In genomic region chr8:84912391-84912790, GRCm38 (mm10) we compare ENCODE assay signal across 8 mouse cellular contexts. TPM values are rescaled to one million over a fixed set of nuclear protein-coding genes. Genes with fewer than 3 reads are reported as not detected.
DNase-seq lines count a peak whose midpoint lies in the region; ATAC-seq and TF ChIP-seq lines count a peak whose summit lies in the region.

No protein-coding gene starts in this region.

- H3K4me2 ChIP-seq in heart, embryonic 15.5 days, result peak overlapping the region; percentile 89
- peak overlapping the region; percentile 78 for H3K4me2 ChIP-seq in heart, embryonic 16.5 days (ENCODE audit: low read depth, low read length)
- H3K4me2 ChIP-seq in liver, embryonic 13.5 days, result peak overlapping the region; percentile 88

- TF ChIP-seq CTCF in bone marrow macrophage, adult 2 months (IDR thresholded peaks at IDR 0.05; ENCODE audit: low read depth, low read length), result no peak

- WGBS in heart, embryonic 15.5 days, result 23% methylated on average over 27 of the region's 27 CpGs
- 21% methylated on average over 27 of the region's 27 CpGs for WGBS in heart, embryonic 16.5 days
- 30% methylated on average over 27 of the region's 27 CpGs for WGBS in liver, embryonic 13.5 days (ENCODE audit: insufficient replicate concordance)

- no peak for DNase-seq in heart, adult 8-10 months (ENCODE audit: low spot score)
- no peak for DNase-seq in liver, embryonic 13.5 days
- DNase-seq in thymus, postnatal 0 days (ENCODE audit: low spot score), result no peak
- DNase-seq in gastrocnemius, postnatal 36 days, result no peak
- DNase-seq in testis, postnatal 10 days (ENCODE audit: low spot score), result no peak

- H3K27ac ChIP-seq in heart, embryonic 15.5 days, result no peak overlapping the region
- no peak overlapping the region for H3K27ac ChIP-seq in bone marrow macrophage, adult 2 months (ENCODE audit: insufficient read depth, low read depth, low read length)
- H3K27ac ChIP-seq in heart, embryonic 16.5 days (ENCODE audit: low read length), result no peak overlapping the region
- H3K27ac ChIP-seq in liver, embryonic 13.5 days, result peak overlapping the region; percentile 50; the same call in 1 of the 2 replicates

- H3K4me1 ChIP-seq in heart, embryonic 15.5 days (replicated peaks), result peaks cover 21% of the 10 kb centered on the region
- peaks cover 15% of the 10 kb centered on the region for H3K4me1 ChIP-seq in bone marrow macrophage, adult 2 months (ENCODE audit: control insufficient read depth, insufficient read depth, low read length)
- peaks cover 9% of the 10 kb centered on the region; the same call in 1 of the 2 replicates for H3K4me1 ChIP-seq in heart, embryonic 16.5 days (ENCODE audit: control insufficient read depth, insufficient read depth, low read length)
- peaks cover 55% of the 10 kb centered on the region for H3K4me1 ChIP-seq in liver, embryonic 13.5 days (replicated peaks)

- H3K4me3 ChIP-seq in heart, embryonic 15.5 days, result peak overlapping the region; percentile 49
- peak overlapping the region; percentile 49; the same call in 1 of the 2 replicates for H3K4me3 ChIP-seq in bone marrow macrophage, adult 2 months (ENCODE audit: insufficient read depth, low read length)
- H3K4me3 ChIP-seq in heart, embryonic 16.5 days (ENCODE audit: low read length), result peak overlapping the region; percentile 57
- H3K4me3 ChIP-seq in liver, embryonic 13.5 days (replicated peaks), result peak overlapping the region; percentile 54

- no peaks in the 10 kb centered on the region for H3K9me3 ChIP-seq in heart, embryonic 15.5 days (replicated peaks)
- peaks cover 4% of the 10 kb centered on the region; the same call in 1 of the 2 replicates for H3K9me3 ChIP-seq in heart, embryonic 16.5 days (replicated peaks; ENCODE audit: control insufficient read depth, low read length)
- H3K9me3 ChIP-seq in liver, embryonic 13.5 days (replicated peaks), result no peaks in the 10 kb centered on the region

- H3K27me3 ChIP-seq in heart, embryonic 15.5 days, result peaks cover 80% of the 10 kb centered on the region
- H3K27me3 ChIP-seq in heart, embryonic 16.5 days (ENCODE audit: control insufficient read depth, insufficient read depth, low read length), result peaks cover 49% of the 10 kb centered on the region
- H3K27me3 ChIP-seq in liver, embryonic 13.5 days, result peaks cover 49% of the 10 kb centered on the region

- no peaks in the 10 kb centered on the region for H3K36me3 ChIP-seq in heart, embryonic 15.5 days
- H3K36me3 ChIP-seq in heart, embryonic 16.5 days (ENCODE audit: control insufficient read depth, insufficient read depth), result no peaks in the 10 kb centered on the region
- H3K36me3 ChIP-seq in liver, embryonic 13.5 days, result peaks cover 12% of the 10 kb centered on the region

- no peak for ATAC-seq in heart, embryonic 15.5 days (replicated peaks; ENCODE audit: insufficient number of reproducible peaks, insufficient read depth, low FRiP score, low read depth)
- no peak for ATAC-seq in heart, embryonic 16.5 days (replicated peaks; ENCODE audit: extremely low read depth, insufficient read depth, low FRiP score)
- no peak for ATAC-seq in liver, embryonic 13.5 days (ENCODE audit: low read depth)

- TF ChIP-seq POLR2A in bone marrow macrophage, adult 2 months (IDR thresholded peaks at IDR 0.05; ENCODE audit: borderline replicate concordance, low read depth, low read length), result no peak

- intact Hi-C loops in gastrocnemius, postnatal 36 days (cut with DNase I), result no loop called here

- H3K9ac ChIP-seq in heart, embryonic 15.5 days, result no peak overlapping the region
- H3K9ac ChIP-seq in heart, embryonic 16.5 days (ENCODE audit: low read length), result peak overlapping the region; percentile 62
- H3K9ac ChIP-seq in liver, embryonic 13.5 days, result peak overlapping the region; percentile 68

RNA-seq across cellular contexts. Expression of gene Dnase2a, which starts 4.0 kb away (rescaled TPM):
- 4.3 and 7.3 TPM in 2 replicates for polyA plus RNA-seq in heart, embryonic 15.5 days (2015; fragmentation: Nextera tagmentation; extraction: Ambion mirVana)
- total RNA-seq in heart, adult 8-10 months (2022), result 10 to 100 TPM in 3 of 4 experiments, 1 to 10 TPM in 1; 7.9 to 15.7 (median 12.3) TPM
- 109 and 119 TPM in 2 replicates for polyA plus RNA-seq in bone marrow macrophage, adult 2 months (2012; ENCODE audit: insufficient read depth, insufficient read length, missing spikeins)
- polyA plus RNA-seq in heart, embryonic 16.5 days (2015; fragmentation: Nextera tagmentation; extraction: Ambion mirVana), result 5.2 and 6.3 TPM in 2 replicates
- 9.3 and 10.4 TPM in 2 replicates for polyA plus RNA-seq in liver, embryonic 13.5 days (2015; fragmentation: Nextera tagmentation; extraction: Ambion mirVana)
- 12.8 and 12.9 TPM in 2 replicates for polyA plus RNA-seq in thymus, postnatal 0 days (2015; fragmentation: Nextera tagmentation; extraction: Ambion mirVana)
- 1 to 10 TPM; 3.7 to 5.1 TPM for total RNA-seq in gastrocnemius, postnatal 36 days (2021)

RNA-seq across cellular contexts. Expression of gene Klf1, which starts 10.7 kb away (rescaled TPM):
- polyA plus RNA-seq in heart, embryonic 15.5 days (2015; fragmentation: Nextera tagmentation; extraction: Ambion mirVana), result 1.1 and 4.9 TPM in 2 replicates
- total RNA-seq in heart, adult 8-10 months (2022), result not detected
- polyA plus RNA-seq in bone marrow macrophage, adult 2 months (2012; ENCODE audit: insufficient read depth, insufficient read length, missing spikeins), result not detected in 2 replicates
- 1.3 and 1.4 TPM in 2 replicates for polyA plus RNA-seq in heart, embryonic 16.5 days (2015; fragmentation: Nextera tagmentation; extraction: Ambion mirVana)
- polyA plus RNA-seq in liver, embryonic 13.5 days (2015; fragmentation: Nextera tagmentation; extraction: Ambion mirVana), result 469 and 494 TPM in 2 replicates
- 0.37 and 0.43 TPM in 2 replicates for polyA plus RNA-seq in thymus, postnatal 0 days (2015; fragmentation: Nextera tagmentation; extraction: Ambion mirVana)
- total RNA-seq in gastrocnemius, postnatal 36 days (2021), result not detected

RNA-seq across cellular contexts. Expression of gene Gcdh, which starts 18.7 kb away (rescaled TPM):
- 36.4 and 40.1 TPM in 2 replicates for polyA plus RNA-seq in heart, embryonic 15.5 days (2015; fragmentation: Nextera tagmentation; extraction: Ambion mirVana)
- 10 to 100 TPM; 77.8 to 99.2 (median 86.0) TPM for total RNA-seq in heart, adult 8-10 months (2022)
- polyA plus RNA-seq in bone marrow macrophage, adult 2 months (2012; ENCODE audit: insufficient read depth, insufficient read length, missing spikeins), result 13.4 and 17.6 TPM in 2 replicates
- polyA plus RNA-seq in heart, embryonic 16.5 days (2015; fragmentation: Nextera tagmentation; extraction: Ambion mirVana), result 43.1 and 46.0 TPM in 2 replicates
- polyA plus RNA-seq in liver, embryonic 13.5 days (2015; fragmentation: Nextera tagmentation; extraction: Ambion mirVana), result 44.7 and 48.6 TPM in 2 replicates
- 27.1 and 29.1 TPM in 2 replicates for polyA plus RNA-seq in thymus, postnatal 0 days (2015; fragmentation: Nextera tagmentation; extraction: Ambion mirVana)
- 10 to 100 TPM; 25.5 to 45.9 TPM for total RNA-seq in gastrocnemius, postnatal 36 days (2021)

RNA-seq across cellular contexts. Expression of gene Mast1, which starts 24.8 kb away (rescaled TPM):
- 0.09 and 0.41 TPM in 2 replicates for polyA plus RNA-seq in heart, embryonic 15.5 days (2015; fragmentation: Nextera tagmentation; extraction: Ambion mirVana)
- under 1 TPM; 0.06 to 0.19 (median 0.13) TPM for total RNA-seq in heart, adult 8-10 months (2022)
- 0.28 and 0.42 TPM in 2 replicates for polyA plus RNA-seq in bone marrow macrophage, adult 2 months (2012; ENCODE audit: insufficient read depth, insufficient read length, missing spikeins)
- 0.09 and 0.14 TPM in 2 replicates for polyA plus RNA-seq in heart, embryonic 16.5 days (2015; fragmentation: Nextera tagmentation; extraction: Ambion mirVana)
- polyA plus RNA-seq in liver, embryonic 13.5 days (2015; fragmentation: Nextera tagmentation; extraction: Ambion mirVana), result 0.12 and 0.13 TPM in 2 replicates
- 0.08 and 0.22 TPM in 2 replicates for polyA plus RNA-seq in thymus, postnatal 0 days (2015; fragmentation: Nextera tagmentation; extraction: Ambion mirVana)
- not detected for total RNA-seq in gastrocnemius, postnatal 36 days (2021)

RNA-seq across cellular contexts. Expression of gene Rtbdn, which starts 34.4 kb away (rescaled TPM):
- 0.26 TPM in 1 of 2 replicates, not detected in the other for polyA plus RNA-seq in heart, embryonic 15.5 days (2015; fragmentation: Nextera tagmentation; extraction: Ambion mirVana)
- total RNA-seq in heart, adult 8-10 months (2022), result not detected
- polyA plus RNA-seq in bone marrow macrophage, adult 2 months (2012; ENCODE audit: insufficient read depth, insufficient read length, missing spikeins), result not detected in 2 replicates
- polyA plus RNA-seq in heart, embryonic 16.5 days (2015; fragmentation: Nextera tagmentation; extraction: Ambion mirVana), result 0.24 and 0.38 TPM in 2 replicates
- polyA plus RNA-seq in liver, embryonic 13.5 days (2015; fragmentation: Nextera tagmentation; extraction: Ambion mirVana), result 0.33 and 0.56 TPM in 2 replicates
- 0.10 and 0.23 TPM in 2 replicates for polyA plus RNA-seq in thymus, postnatal 0 days (2015; fragmentation: Nextera tagmentation; extraction: Ambion mirVana)
- total RNA-seq in gastrocnemius, postnatal 36 days (2021), result not detected

Comparison
In these comparisons a context has a peak if more than half of its experiments do, and no peak if none do; other contexts are left out.
1. RNA of gene Klf1, which starts 10.7 kb away (polyA plus RNA-seq): 469 to 494 TPM in liver, embryonic 13.5 days; 1.3 to 1.4 TPM in heart, embryonic 16.5 days, 1.1 to 4.9 TPM in heart, embryonic 15.5 days, 0.37 to 0.43 TPM in thymus, postnatal 0 days and not detected in bone marrow macrophage, adult 2 months; every median in the first group is over 10 times any median in the second.
2. Peak in every context shown above with its lines, with median percentiles within 50 percentile points of each other: H3K4me2 ChIP-seq and H3K4me3 ChIP-seq.